ENCODE assay signal across 8 mouse cellular contexts in genomic region chr5:120711827-120712226, GRCm38 (mm10). TPM values are rescaled to one million over a fixed set of nuclear protein-coding genes. Genes with fewer than 3 reads are reported as not detected.
DNase-seq lines count a peak whose midpoint lies in the region; ATAC-seq lines count a peak whose summit lies in the region.

Gene Dtx1 (minus strand): TSS chr5:120711927.

- no peaks in the 10 kb centered on the region for H3K9me3 ChIP-seq in lung, embryonic 15.5 days
- H3K9me3 ChIP-seq in neural tube, embryonic 13.5 days: no peaks in the 10 kb centered on the region

- H3K27ac ChIP-seq in lung, embryonic 15.5 days: no peak within 1 kb of the TSS
- H3K27ac ChIP-seq in neural tube, embryonic 13.5 days (replicated peaks): peak within 1 kb of the TSS; percentile 92

- no peaks in the 10 kb centered on the region for H3K36me3 ChIP-seq in lung, embryonic 15.5 days
- H3K36me3 ChIP-seq in neural tube, embryonic 13.5 days: no peaks in the 10 kb centered on the region

- peak within 1 kb of the TSS; percentile 6; the same call in 1 of the 2 replicates for H3K9ac ChIP-seq in lung, embryonic 15.5 days
- H3K9ac ChIP-seq in neural tube, embryonic 13.5 days: peak within 1 kb of the TSS; percentile 95

- 38% methylated on average over 3 of the region's 3 CpGs for WGBS in lung, embryonic 15.5 days
- 36% methylated on average over 3 of the region's 3 CpGs for WGBS in neural tube, embryonic 13.5 days

- peak within 1 kb of the TSS; percentile 40 for H3K4me3 ChIP-seq in lung, embryonic 15.5 days
- peak within 1 kb of the TSS; percentile 76 for H3K4me3 ChIP-seq in neural tube, embryonic 13.5 days

- no peak for DNase-seq in adrenal gland, adult 2 months
- no peak for DNase-seq in adrenal gland, postnatal 10 days
- DNase-seq in lung, postnatal 10 days: no peak
- DNase-seq in layer of hippocampus, postnatal 25 days (ENCODE audit: extremely low spot score in 1 of 2, low spot score in 1 of 2): no peak
- DNase-seq in thymus, postnatal 25 days: no peak
- no peak for DNase-seq in cerebellum, postnatal 36 days

- H3K4me1 ChIP-seq in lung, embryonic 15.5 days: peaks cover 21% of the 10 kb centered on the region
- peaks cover 59% of the 10 kb centered on the region for H3K4me1 ChIP-seq in neural tube, embryonic 13.5 days (replicated peaks)

- no peak for ATAC-seq in lung, embryonic 15.5 days (ENCODE audit: borderline replicate concordance, extremely low read depth, low FRiP score, low TSS enrichment)
- no peak for ATAC-seq in neural tube, embryonic 13.5 days (ENCODE audit: low read depth)

- peaks cover 73% of the 10 kb centered on the region for H3K27me3 ChIP-seq in lung, embryonic 15.5 days
- H3K27me3 ChIP-seq in neural tube, embryonic 13.5 days: peaks cover 79% of the 10 kb centered on the region

- peak within 1 kb of the TSS; percentile 72 for H3K4me2 ChIP-seq in lung, embryonic 15.5 days
- H3K4me2 ChIP-seq in neural tube, embryonic 13.5 days: peak within 1 kb of the TSS; percentile 85

RNA-seq across cellular contexts. Expression of gene Dtx1, which starts in this region (rescaled TPM):
- total RNA-seq in adrenal gland, adult 2 months (2021): 10 to 100 TPM; 12.8 to 13.4 TPM
- 28.5 and 28.6 TPM in 2 replicates for polyA plus RNA-seq in adrenal gland, adult 2 months (2012; rRNA removed)
- total RNA-seq in adrenal gland, postnatal 10 days (2021): 1 to 10 TPM; 7.4 to 9.2 TPM
- polyA plus RNA-seq in lung, embryonic 15.5 days (2015; fragmentation: Nextera tagmentation; extraction: Ambion mirVana): 2.5 and 3.8 TPM in 2 replicates
- 10 to 100 TPM; 67.2 to 78.5 TPM for total RNA-seq in layer of hippocampus, postnatal 25 days (2021)
- 37.3 and 39.6 TPM in 2 replicates for polyA plus RNA-seq in neural tube, embryonic 13.5 days (2015; fragmentation: Nextera tagmentation; extraction: Ambion mirVana)

Comparison
In these comparisons a context has a peak if more than half of its experiments do, and no peak if none do; other contexts are left out.
1. RNA of gene Dtx1 (total RNA-seq): 67.2 to 78.5 TPM in layer of hippocampus, postnatal 25 days; 12.8 to 13.4 TPM in adrenal gland, adult 2 months and 7.4 to 9.2 TPM in adrenal gland, postnatal 10 days; every median in the first group is over 4 times any median in the second.